Mouse (Mus musculus) small intestine, adult 2 months (tissue): ENCODE data around the gene Aqp6. TPM values are rescaled to one million over a fixed set of nuclear protein-coding genes. Genes with fewer than 3 reads are reported as not detected.

Experiments
- H3K27ac ChIP-seq: fragments of 200-500 bp; 2 replicates; pipeline ENCODE4 v1.5.1; 2012; ENCODE audit warnings: low read depth, low read length, control low read depth, inconsistent platforms; ENCODE audit not compliant: insufficient read depth
- H3K27me3 ChIP-seq: fragments of 200-500 bp; 2 replicates; pipeline ENCODE4 v1.6.1; 2012; ENCODE audit warnings: mild to moderate bottlenecking, moderate library complexity, low read length, inconsistent platforms; ENCODE audit not compliant: control insufficient read depth, insufficient read depth
- H3K36me3 ChIP-seq: fragments of 200-500 bp; 2 replicates; pipeline ENCODE4 v1.6.1; 2012; ENCODE audit warnings: mild to moderate bottlenecking, low read length, control low read depth, inconsistent platforms; ENCODE audit not compliant: control insufficient read depth, insufficient read depth
- H3K4me1 ChIP-seq: fragments of 200-500 bp; 2 replicates; pipeline ENCODE4 v1.6.1; 2012; ENCODE audit warnings: low read length, inconsistent platforms, mixed read lengths; ENCODE audit not compliant: control insufficient read depth, insufficient read depth, insufficient read length
- H3K4me3 ChIP-seq: fragments of 200-500 bp; 2 replicates; pipeline ENCODE4 v1.5.1; 2012; ENCODE audit warnings: low read depth, mild to moderate bottlenecking, control low read depth, inconsistent platforms, low read length, moderate library complexity
- CTCF ChIP-seq: fragments of 200-500 bp; IDR thresholded peaks from 2 replicates; pipeline ENCODE4 v1.5.1; 2012; ENCODE audit warnings: low read depth, mild to moderate bottlenecking, control low read depth, inconsistent platforms, low read length, moderate library complexity, mixed read lengths; ENCODE audit not compliant: insufficient replicate concordance, insufficient read length; ENCODE audit errors: extremely low read depth
- POLR2A ChIP-seq: fragments of 200-500 bp; IDR thresholded peaks from 2 replicates; pipeline ENCODE4 v1.6.1; 2012; ENCODE audit warnings: low read depth, mild to moderate bottlenecking, control low read depth, inconsistent platforms, low read length, moderate library complexity
- WGBS: fragments of 180-500 bp; shearing (Covaris S2); methylation state at CpG from one replicate; pipeline ENCODE4 v1.1.7; 2018; 5-methylcytosine and 5-hydroxymethylcytosine counted together
- polyA plus RNA-seq: library from polyadenylated mRNA; depleted of rRNA; stranded (reverse); fragments of >200 nt; gene quantifications from 2 replicates; pipeline ENCODE4 v1.2.3, GENCODE M21; 2012

Gene Aqp6
- polyA plus RNA-seq, 1 experiment: not detected

DNA sequence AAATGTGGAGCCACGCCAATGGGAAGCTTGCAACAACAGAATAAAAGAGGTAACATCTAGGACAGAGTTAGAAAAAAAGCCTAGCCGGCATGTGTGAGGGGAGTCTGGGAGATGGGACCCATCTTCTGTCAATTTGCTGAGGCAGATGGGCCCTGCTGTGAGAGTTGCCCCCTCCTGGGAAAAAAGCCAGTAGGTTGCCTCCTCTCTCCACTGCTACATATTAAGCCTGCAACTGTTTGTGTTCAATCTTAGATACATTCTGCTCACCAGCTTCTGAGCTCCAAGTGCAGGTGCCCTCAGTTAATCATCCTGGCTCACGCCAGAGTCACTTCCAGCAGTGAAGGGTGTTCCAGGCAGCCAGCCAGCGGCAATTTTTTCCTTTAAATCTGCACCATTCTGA is 18.6 kb downstream of the Aqp6 start:
- Histone ChIP-seq H3K27ac (no peak overlapping the region), H3K27me3 (no peaks in the 10 kb centered on the region), H3K36me3 (peaks cover 15% of the 10 kb centered on the region), H3K4me1 (no peaks in the 10 kb centered on the region; the same call in 1 of the 2 replicates), H3K4me3 (no peak overlapping the region)
- 73% methylated on average over 4 of the region's 4 CpGs for WGBS
- no peak for TF ChIP-seq CTCF
- no peak for TF ChIP-seq POLR2A

DNA sequence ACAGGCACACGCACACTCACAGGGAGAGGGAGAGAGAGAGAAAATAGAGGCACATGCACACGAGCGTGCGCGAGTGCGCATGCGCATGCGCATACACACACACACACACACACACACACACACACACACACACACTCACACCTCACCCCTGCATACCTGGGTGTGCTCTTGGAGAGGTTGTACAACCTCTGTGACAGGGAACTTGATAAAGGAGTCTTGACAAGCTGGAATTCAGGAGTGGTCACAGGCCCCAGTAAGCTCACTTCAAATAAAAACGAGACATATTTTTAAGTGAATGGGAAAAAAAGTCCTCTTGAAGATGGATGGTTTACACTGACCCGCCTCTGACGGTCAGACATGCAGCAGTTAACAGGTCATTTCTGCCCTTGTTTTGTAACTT is 20.9 kb downstream of the Aqp6 start:
- Histone ChIP-seq H3K27ac (no peak overlapping the region), H3K4me3 (no peak overlapping the region), H3K36me3 (peaks cover 24% of the 10 kb centered on the region), H3K4me1 (no peaks in the 10 kb centered on the region; the same call in 1 of the 2 replicates), H3K27me3 (no peaks in the 10 kb centered on the region)
- WGBS: 94% methylated on average over 11 of the region's 11 CpGs
- TF ChIP-seq POLR2A: no peak
- no peak for TF ChIP-seq CTCF

GRCm38 (mm10) chr15:99631618-99632017 is 30.4 kb downstream of the Aqp6 start:
- TF ChIP-seq POLR2A (no peak), CTCF (no peak)
- H3K4me1 ChIP-seq: no peaks in the 10 kb centered on the region
- H3K4me3 ChIP-seq: no peak overlapping the region
- no peaks in the 10 kb centered on the region for H3K27me3 ChIP-seq
- H3K27ac ChIP-seq: no peak overlapping the region
- peaks cover 41% of the 10 kb centered on the region for H3K36me3 ChIP-seq

- WGBS: 89% methylated on average over 7 of the region's 7 CpGs
- Histone ChIP-seq H3K27me3 (no peaks in the 10 kb centered on the region), H3K4me1 (no peaks in the 10 kb centered on the region), H3K4me3 (no peak overlapping the region), H3K27ac (no peak overlapping the region), H3K36me3 (peaks cover 45% of the 10 kb centered on the region)
- TF ChIP-seq CTCF (no peak), POLR2A (no peak)
Measured at GRCm38 (mm10) chr15:99634702-99635101, 33.5 kb downstream of the Aqp6 start.

GRCm38 (mm10) chr15:99637405-99638123 is 36.4 kb downstream of the Aqp6 start:
- no peaks in the 10 kb centered on the region for H3K27me3 ChIP-seq
- H3K36me3 ChIP-seq: peaks cover 26% of the 10 kb centered on the region
- no peak for TF ChIP-seq CTCF
- TF ChIP-seq POLR2A: no peak
- 94% methylated on average over 12 of the region's 12 CpGs for WGBS
- no peaks in the 10 kb centered on the region for H3K4me1 ChIP-seq
- no peak overlapping the region for H3K27ac ChIP-seq
- no peak overlapping the region for H3K4me3 ChIP-seq

GRCm38 (mm10) chr15:99638124-99638485 is 36.9 kb downstream of the Aqp6 start:
- TF ChIP-seq CTCF (no peak), POLR2A (no peak)
- Histone ChIP-seq H3K36me3 (peaks cover 24% of the 10 kb centered on the region), H3K4me1 (no peaks in the 10 kb centered on the region), H3K27me3 (no peaks in the 10 kb centered on the region), H3K27ac (no peak overlapping the region), H3K4me3 (no peak overlapping the region)
- 90% methylated on average over 5 of the region's 5 CpGs for WGBS

- TF ChIP-seq CTCF (no peak), POLR2A (no peak)
- H3K4me3 ChIP-seq: no peak overlapping the region
- no peak overlapping the region for H3K27ac ChIP-seq
- H3K36me3 ChIP-seq: peaks cover 6% of the 10 kb centered on the region
- H3K4me1 ChIP-seq: no peaks in the 10 kb centered on the region
- H3K27me3 ChIP-seq: no peaks in the 10 kb centered on the region
- WGBS: 78% methylated on average over 6 of the region's 6 CpGs
Measured at GRCm38 (mm10) chr15:99642622-99643021, 41.4 kb downstream of the Aqp6 start.
